Mouse (Mus musculus): ENCODE data around the gene Fstl3. TPM values are rescaled to one million over a fixed set of nuclear protein-coding genes. Genes with fewer than 3 reads are reported as not detected.

The Fstl3 gene
- polyA plus RNA-seq, 1 experiment, result 1.8 TPM

- Histone ChIP-seq H3K27ac (ENCODE audit: control insufficient read depth, insufficient read depth, low read depth, low read length, poor library complexity) (no peak overlapping the region), H3K4me1 (ENCODE audit: control insufficient read depth, insufficient read depth, low read length) (peaks cover 2% of the 10 kb centered on the region; the same call in 1 of the 2 replicates), H3K4me3 (replicated peaks; ENCODE audit: control insufficient read depth, low read depth, low read length) (no peak overlapping the region)
- WGBS, result 46% methylated on average over 3 of the region's 3 CpGs
- no peak for TF ChIP-seq CTCF (IDR thresholded peaks at IDR 0.05; ENCODE audit: control insufficient read depth, insufficient read depth, low read length)
- no peak for TF ChIP-seq POLR2A (IDR thresholded peaks at IDR 0.05; ENCODE audit: borderline replicate concordance, control insufficient read depth, low read depth, low read length)
These were observed 54.5 kb downstream of the Fstl3 start for GRCm38 (mm10) chr10:79831583-79831982.

Other genes with a start within 250 kb of the Fstl3 start
- 1.7 and 2.6 TPM in 2 replicates for gene Plpp2, start 243.5 kb upstream of the Fstl3 start, polyA plus RNA-seq (2011; ENCODE audit: insufficient read depth, insufficient read length, low replicate concordance, missing spikeins)
- gene Mier2, start 222.1 kb upstream of the Fstl3 start, polyA plus RNA-seq (2011; ENCODE audit: insufficient read depth, insufficient read length, low replicate concordance, missing spikeins), result 18.7 and 21.7 TPM in 2 replicates
- not detected in 2 replicates for gene Theg, start 189.9 kb upstream of the Fstl3 start, polyA plus RNA-seq (2011; ENCODE audit: insufficient read depth, insufficient read length, low replicate concordance, missing spikeins)
- not detected in 2 replicates for gene C2cd4c, start 163.2 kb upstream of the Fstl3 start, polyA plus RNA-seq (2011; ENCODE audit: insufficient read depth, insufficient read length, low replicate concordance, missing spikeins)
- 1.1 and 2.1 TPM in 2 replicates for gene Shc2, start 139.4 kb upstream of the Fstl3 start, polyA plus RNA-seq (2011; ENCODE audit: insufficient read depth, insufficient read length, low replicate concordance, missing spikeins)
- not detected in 2 replicates for gene Odf3l2, start 131.5 kb upstream of the Fstl3 start, polyA plus RNA-seq (2011; ENCODE audit: insufficient read depth, insufficient read length, low replicate concordance, missing spikeins)
- gene Madcam1, start 112.7 kb upstream of the Fstl3 start, polyA plus RNA-seq (2011; ENCODE audit: insufficient read depth, insufficient read length, low replicate concordance, missing spikeins), result not detected in 2 replicates
- 4.9 and 12.2 TPM in 2 replicates for gene Tpgs1, start 107.9 kb upstream of the Fstl3 start, polyA plus RNA-seq (2011; ENCODE audit: insufficient read depth, insufficient read length, low replicate concordance, missing spikeins)
- 82.1 and 98.6 TPM in 2 replicates for gene Cdc34, start 95.1 kb upstream of the Fstl3 start, polyA plus RNA-seq (2011; ENCODE audit: insufficient read depth, insufficient read length, low replicate concordance, missing spikeins)
- not detected in 2 replicates for gene Gzmm, start 88.3 kb upstream of the Fstl3 start, polyA plus RNA-seq (2011; ENCODE audit: insufficient read depth, insufficient read length, low replicate concordance, missing spikeins)
- gene Bsg, start 72.8 kb upstream of the Fstl3 start, polyA plus RNA-seq (2011; ENCODE audit: insufficient read depth, insufficient read length, low replicate concordance, missing spikeins), result 465 and 588 TPM in 2 replicates
- 0.31 TPM in 1 of 2 replicates, not detected in the other for gene Hcn2, start 60.6 kb upstream of the Fstl3 start, polyA plus RNA-seq (2011; ENCODE audit: insufficient read depth, insufficient read length, low replicate concordance, missing spikeins)
- 20.0 and 29.6 TPM in 2 replicates for gene Polrmt, start 30.7 kb upstream of the Fstl3 start, polyA plus RNA-seq (2011; ENCODE audit: insufficient read depth, insufficient read length, low replicate concordance, missing spikeins)
- gene Fgf22, start 22.2 kb upstream of the Fstl3 start, polyA plus RNA-seq (2011; ENCODE audit: insufficient read depth, insufficient read length, low replicate concordance, missing spikeins), result not detected in 2 replicates
- gene Rnf126, start 10.3 kb upstream of the Fstl3 start, polyA plus RNA-seq (2011; ENCODE audit: insufficient read depth, insufficient read length, low replicate concordance, missing spikeins), result 26.5 and 42.8 TPM in 2 replicates
- 13.1 and 40.0 TPM in 2 replicates for gene Prss57, start 13.7 kb downstream of the Fstl3 start, polyA plus RNA-seq (2011; ENCODE audit: insufficient read depth, insufficient read length, low replicate concordance, missing spikeins)
- 19.7 and 36.1 TPM in 2 replicates for gene Palm, start 16.3 kb downstream of the Fstl3 start, polyA plus RNA-seq (2011; ENCODE audit: insufficient read depth, insufficient read length, low replicate concordance, missing spikeins)
- not detected in 2 replicates for gene Misp, start 43.7 kb downstream of the Fstl3 start, polyA plus RNA-seq (2011; ENCODE audit: insufficient read depth, insufficient read length, low replicate concordance, missing spikeins)
- gene Ptbp1, start 77.2 kb downstream of the Fstl3 start, polyA plus RNA-seq (2011; ENCODE audit: insufficient read depth, insufficient read length, low replicate concordance, missing spikeins), result 113 and 188 TPM in 2 replicates
- 143 and 259 TPM in 2 replicates for gene Prtn3, start 97.2 kb downstream of the Fstl3 start, polyA plus RNA-seq (2011; ENCODE audit: insufficient read depth, insufficient read length, low replicate concordance, missing spikeins)
- 16.4 and 32.4 TPM in 2 replicates for gene Plppr3, start 97.4 kb downstream of the Fstl3 start, polyA plus RNA-seq (2011; ENCODE audit: insufficient read depth, insufficient read length, low replicate concordance, missing spikeins)
- gene Elane, start 109.0 kb downstream of the Fstl3 start, polyA plus RNA-seq (2011; ENCODE audit: insufficient read depth, insufficient read length, low replicate concordance, missing spikeins), result 102 and 162 TPM in 2 replicates
- 20.0 TPM in 1 of 2 replicates, not detected in the other for gene Cfd, start 113.6 kb downstream of the Fstl3 start, polyA plus RNA-seq (2011; ENCODE audit: insufficient read depth, insufficient read length, low replicate concordance, missing spikeins)
- gene Med16, start 131.7 kb downstream of the Fstl3 start, polyA plus RNA-seq (2011; ENCODE audit: insufficient read depth, insufficient read length, low replicate concordance, missing spikeins), result 12.3 and 19.2 TPM in 2 replicates
- not detected in 2 replicates for gene Gm26602, start 133.6 kb downstream of the Fstl3 start, polyA plus RNA-seq (2011; ENCODE audit: insufficient read depth, insufficient read length, low replicate concordance, missing spikeins)
- gene Kiss1r, start 139.7 kb downstream of the Fstl3 start, polyA plus RNA-seq (2011; ENCODE audit: insufficient read depth, insufficient read length, low replicate concordance, missing spikeins), result 1.5 TPM in 1 of 2 replicates, not detected in the other
- 182 and 197 TPM in 2 replicates for gene R3hdm4, start 143.9 kb downstream of the Fstl3 start, polyA plus RNA-seq (2011; ENCODE audit: insufficient read depth, insufficient read length, low replicate concordance, missing spikeins)
- gene Arid3a, start 149.8 kb downstream of the Fstl3 start, polyA plus RNA-seq (2011; ENCODE audit: insufficient read depth, insufficient read length, low replicate concordance, missing spikeins), result 12.4 and 27.6 TPM in 2 replicates
- gene Wdr18, start 182.9 kb downstream of the Fstl3 start, polyA plus RNA-seq (2011; ENCODE audit: insufficient read depth, insufficient read length, low replicate concordance, missing spikeins), result 26.7 and 43.3 TPM in 2 replicates
- not detected in 2 replicates for gene Grin3b, start 193.4 kb downstream of the Fstl3 start, polyA plus RNA-seq (2011; ENCODE audit: insufficient read depth, insufficient read length, low replicate concordance, missing spikeins)
- 78.6 and 131 TPM in 2 replicates for gene Tmem259, start 207.1 kb downstream of the Fstl3 start, polyA plus RNA-seq (2011; ENCODE audit: insufficient read depth, insufficient read length, low replicate concordance, missing spikeins)
- gene Cnn2, start 211.3 kb downstream of the Fstl3 start, polyA plus RNA-seq (2011; ENCODE audit: insufficient read depth, insufficient read length, low replicate concordance, missing spikeins), result 41.7 and 92.4 TPM in 2 replicates
- gene Abca7, start 219.2 kb downstream of the Fstl3 start, polyA plus RNA-seq (2011; ENCODE audit: insufficient read depth, insufficient read length, low replicate concordance, missing spikeins), result 54.3 and 96.9 TPM in 2 replicates
- gene Arhgap45, start 239.4 kb downstream of the Fstl3 start, polyA plus RNA-seq (2011; ENCODE audit: insufficient read depth, insufficient read length, low replicate concordance, missing spikeins), result 111 and 291 TPM in 2 replicates